In genomic region chr7:140208153-140208552, GRCm38 (mm10) we compare ENCODE assay signal across 14 mouse cellular contexts. TPM values are rescaled to one million over a fixed set of nuclear protein-coding genes. Genes with fewer than 3 reads are reported as not detected.
DNase-seq lines count a peak whose midpoint lies in the region; ATAC-seq lines count a peak whose summit lies in the region.
"Had no signal": no experiment of that assay in that cellular context is flagged by ENCODE, and none has a peak within 500 bp of the region (broad histone marks: within the 10 kb centered on the region; RNA-seq: fewer than 3 reads in every experiment).

No protein-coding gene starts in this region.

- peak; percentile 11 for DNase-seq in lung, postnatal 25 days (ENCODE audit: low spot score)
- DNase-seq in lung, postnatal 10 days = no peak
- DNase-seq in CD4-positive, CD25-positive, alpha-beta regulatory T cell, adult 2 months (ENCODE audit: low read depth, low spot score) = peak; percentile 51
- DNase-seq in cerebellum, adult 9-10 months = no peak
- DNase-seq in kidney, adult 11 months = no peak
- DNase-seq in left cerebral cortex, adult 8-10 months (ENCODE audit: low spot score in 2 of 2) = no peak
- DNase-seq: heart, adult 18-20 months; heart, postnatal 10 days; right cerebral cortex, postnatal 14 days had no signal

- peak; percentile 37 to 54; a peak in 1 of 4 replicates for ATAC-seq in hematopoietic stem cell, adult 5-6 weeks (replicated peaks in 1 of 2; ENCODE audit: insufficient read depth in 1 of 2, low FRiP score in 2 of 2, low TSS enrichment in 1 of 2, low read depth in 1 of 2, poor library complexity in 2 of 2, severe bottlenecking in 2 of 2)
- peak; percentile 56 for ATAC-seq in megakaryocyte, adult 5-6 weeks (ENCODE audit: poor library complexity, severe bottlenecking)
- ATAC-seq: lung, postnatal 0 days had no signal

RNA-seq across cellular contexts. Expression of gene Olfr524, which starts 2.4 kb away (rescaled TPM):
- total RNA-seq in hematopoietic stem cell, adult 5-6 weeks (2017) = not detected in 2 replicates
- total RNA-seq in megakaryocyte, adult 5-6 weeks (2015) = not detected in 2 replicates
- not detected in 2 replicates for total RNA-seq in megakaryocyte, adult 5-6 weeks (2017)
- total RNA-seq in left cerebral cortex, adult 8-10 months (2022) = not detected
- total RNA-seq: adrenal gland, adult 18-20 months; heart, adult 18-20 months; heart, postnatal 10 days; layer of hippocampus, postnatal 14 days had no signal

RNA-seq across cellular contexts. Expression of gene Cd163l1, which starts 9.9 kb away (rescaled TPM):
- total RNA-seq in hematopoietic stem cell, adult 5-6 weeks (2017) = not detected in 2 replicates
- total RNA-seq in megakaryocyte, adult 5-6 weeks (2015) = 0.11 and 0.41 TPM in 2 replicates
- total RNA-seq in megakaryocyte, adult 5-6 weeks (2017) = 0.44 and 0.61 TPM in 2 replicates
- under 1 TPM in 1 of 4 experiments, not detected in 3; 0.09 TPM for total RNA-seq in left cerebral cortex, adult 8-10 months (2022)
- total RNA-seq: adrenal gland, adult 18-20 months; heart, postnatal 10 days had no signal

RNA-seq across cellular contexts. Expression of gene Olfr523, which starts 35.1 kb away (rescaled TPM):
- total RNA-seq in hematopoietic stem cell, adult 5-6 weeks (2017) = not detected in 2 replicates
- not detected in 2 replicates for total RNA-seq in megakaryocyte, adult 5-6 weeks (2015)
- total RNA-seq in megakaryocyte, adult 5-6 weeks (2017) = not detected in 2 replicates
- total RNA-seq in left cerebral cortex, adult 8-10 months (2022) = under 1 TPM in 2 of 4 experiments, not detected in 2; 0.11 to 0.16 TPM
- total RNA-seq: adrenal gland, adult 18-20 months; heart, adult 18-20 months; heart, postnatal 10 days had no signal

RNA-seq across cellular contexts. Expression of gene 5830411N06Rik, which starts 38.9 kb away (rescaled TPM):
- 0.50 TPM in 1 of 2 replicates, not detected in the other for total RNA-seq in hematopoietic stem cell, adult 5-6 weeks (2017)
- total RNA-seq in megakaryocyte, adult 5-6 weeks (2015) = not detected in 2 replicates
- 0.33 TPM in 1 of 2 replicates, not detected in the other for total RNA-seq in megakaryocyte, adult 5-6 weeks (2017)
- total RNA-seq in left cerebral cortex, adult 8-10 months (2022) = under 1 TPM in 2 of 4 experiments, not detected in 2; 0.17 to 0.32 TPM
- total RNA-seq: adrenal gland, adult 18-20 months; heart, adult 18-20 months; heart, postnatal 10 days had no signal

RNA-seq across cellular contexts. Expression of gene Olfr522, which starts 43.6 kb away (rescaled TPM):
- total RNA-seq in hematopoietic stem cell, adult 5-6 weeks (2017) = not detected in 2 replicates
- not detected in 2 replicates for total RNA-seq in megakaryocyte, adult 5-6 weeks (2015)
- not detected in 2 replicates for total RNA-seq in megakaryocyte, adult 5-6 weeks (2017)
- total RNA-seq in left cerebral cortex, adult 8-10 months (2022) = not detected
- total RNA-seq: adrenal gland, adult 18-20 months; heart, adult 18-20 months; heart, postnatal 10 days; layer of hippocampus, postnatal 14 days had no signal

Comparison
In these comparisons a context has a peak if more than half of its experiments do, and no peak if none do; other contexts are left out.
1. DNase-seq: peak in lung, postnatal 25 days (single experiment) and CD4-positive, CD25-positive, alpha-beta regulatory T cell, adult 2 months (single experiment); none in lung, postnatal 10 days (single experiment), cerebellum, adult 9-10 months (single experiment), kidney, adult 11 months (single experiment) and left cerebral cortex, adult 8-10 months (0 of 2).